Mouse (Mus musculus) spleen, postnatal 36 days (tissue): ENCODE results near the gene Gabbr2.

Source experiments
- DNase-seq, 2 experiments: peaks; one replicate each; pipeline ENCODE4 v3.0.0; 2022; ENCODE audit warnings: low spot score in 2 of 2, mixed read lengths in 1 of 2

Gene Gabbr2

GRCm38 (mm10) chr4:46916786-46917185 lies 74.9 kb downstream of the Gabbr2 start:
- no peak for DNase-seq

GRCm38 (mm10) chr4:46915934-46916333 lies 75.7 kb downstream of the Gabbr2 start:
- no peak for DNase-seq

GRCm38 (mm10) chr4:46915476-46915875 lies 76.2 kb downstream of the Gabbr2 start:
- no peak for DNase-seq

GRCm38 (mm10) chr4:46914606-46915005 lies 77.1 kb downstream of the Gabbr2 start:
- no peak for DNase-seq

- no peak for DNase-seq
These were observed 85.5 kb downstream of the Gabbr2 start for GRCm38 (mm10) chr4:46906036-46906691.

- DNase-seq, result no peak
These were observed 86.5 kb downstream of the Gabbr2 start for GRCm38 (mm10) chr4:46905152-46905551.

GRCm38 (mm10) chr4:46904129-46904528 lies 87.5 kb downstream of the Gabbr2 start:
- no peak for DNase-seq

- DNase-seq, result no peak
These were observed 93.1 kb downstream of the Gabbr2 start for GRCm38 (mm10) chr4:46898546-46898945.

- no peak for DNase-seq
These were observed 93.9 kb downstream of the Gabbr2 start for GRCm38 (mm10) chr4:46897634-46898399.

GRCm38 (mm10) chr4:46894144-46894543 lies 97.5 kb downstream of the Gabbr2 start:
- DNase-seq, result no peak

GRCm38 (mm10) chr4:46889175-46889574 lies 102.5 kb downstream of the Gabbr2 start:
- no peak for DNase-seq

GRCm38 (mm10) chr4:46885627-46886383 lies 105.9 kb downstream of the Gabbr2 start:
- DNase-seq, result peak in 1 of 2 experiments; percentile 2

- DNase-seq, result no peak
These were observed 107.5 kb downstream of the Gabbr2 start for GRCm38 (mm10) chr4:46884132-46884531.

- DNase-seq, result no peak
These were observed 108.1 kb downstream of the Gabbr2 start for GRCm38 (mm10) chr4:46883546-46883945.

- no peak for DNase-seq
These were observed 108.6 kb downstream of the Gabbr2 start for GRCm38 (mm10) chr4:46883047-46883446.

- DNase-seq, result no peak
These were observed 110.4 kb downstream of the Gabbr2 start for GRCm38 (mm10) chr4:46881271-46881670.

GRCm38 (mm10) chr4:46879943-46880342 lies 111.7 kb downstream of the Gabbr2 start:
- DNase-seq, result no peak

- no peak for DNase-seq
These were observed 118.9 kb downstream of the Gabbr2 start for GRCm38 (mm10) chr4:46872750-46873149.

- no peak for DNase-seq
These were observed 121.5 kb downstream of the Gabbr2 start for GRCm38 (mm10) chr4:46870157-46870556.

- no peak for DNase-seq
These were observed 122.3 kb downstream of the Gabbr2 start for GRCm38 (mm10) chr4:46869380-46869779.

- DNase-seq, result no peak
These were observed 122.8 kb downstream of the Gabbr2 start for GRCm38 (mm10) chr4:46868921-46869320.

- no peak for DNase-seq
These were observed 123.5 kb downstream of the Gabbr2 start for GRCm38 (mm10) chr4:46868181-46868580.
